Mouse (Mus musculus) liver, adult 10 weeks (tissue): ENCODE results near the gene Tmx4. TPM values are rescaled to one million over a fixed set of nuclear protein-coding genes. Genes with fewer than 3 reads are reported as not detected.

ENCODE experiments used
- polyA plus RNA-seq: library from polyadenylated mRNA; stranded (reverse); fragments of 350-450 nt; fragmentation: Illumina TruSeq; extraction: RNeasy Lipid Tissue Mini Kit (QIAGEN cat#74804); gene quantifications from one replicate; pipeline ENCODE4 v1.2.3, GENCODE M21; 2014; ENCODE audit warnings: low read depth, low replicate concordance

Tmx4 gene
- 17.6 TPM for polyA plus RNA-seq

GRCm38 (mm10) chr2:134643514-134644300 is at the start of gene Tmx4:
Gene Tmx4 (minus strand): TSS chr2:134644145.

GRCm38 (mm10) chr2:134554221-134554727 is 89.7 kb downstream of the Tmx4 start, which contains the start of gene Hao1:
Gene Hao1 (minus strand): TSS chr2:134554368.

Other genes starting within 250 kb of the Tmx4 start
- gene Hao1, start 89.8 kb downstream of the Tmx4 start, polyA plus RNA-seq, result 245 TPM
- 7.6 TPM for gene Plcb1, start 141.9 kb upstream of the Tmx4 start, polyA plus RNA-seq